Mouse (Mus musculus) liver, embryonic 14.5 days (tissue): ENCODE results near the gene Gm20481. TPM values are rescaled to one million over a fixed set of nuclear protein-coding genes. Genes with fewer than 3 reads are reported as not detected.

ENCODE experiments used
- ATAC-seq: fragments of 200-750 bp; cut with Nextera tagmentation; 2 replicates; pipeline ENCODE4 v1.8.0; 2017; ENCODE audit warnings: moderate number of reproducible peaks, mild to moderate bottlenecking, moderate library complexity; ENCODE audit not compliant: insufficient read depth
- DNase-seq, 3 experiments: peaks; one replicate each; pipeline ENCODE4 v3.0.0-alpha.2; 2012 to 2013; ENCODE audit warnings: low read depth in 3 of 3, low spot score in 3 of 3
- H3K27ac ChIP-seq: fragments of 300-500 bp; sonication (generic); 2 replicates; pipeline ENCODE4 v1.5.1; 2014; ENCODE audit warnings: moderate library complexity, mild to moderate bottlenecking, control low read depth, inconsistent platforms
- H3K27me3 ChIP-seq: fragments of 300-500 bp; sonication (generic); 2 replicates; pipeline ENCODE4 v1.6.1; 2014; ENCODE audit warnings: mild to moderate bottlenecking, low read length, moderate library complexity; ENCODE audit not compliant: control insufficient read depth, insufficient read depth
- H3K36me3 ChIP-seq: fragments of 300-500 bp; sonication (generic); replicated peaks from 2 replicates; pipeline ENCODE4 v1.6.1; 2014; ENCODE audit warnings: low read depth; ENCODE audit not compliant: control insufficient read depth, insufficient read depth
- H3K4me1 ChIP-seq, 2 experiments: fragments of 200-500 bp in 1 of 2; fragments of 300-500 bp in 1 of 2; sonication (generic) in 1 of 2; replicated peaks; 2 replicates each; pipeline ENCODE4 v1.6.1; 2012 to 2014; ENCODE audit warnings: antibody characterized with exemption in 1 of 2, inconsistent platforms in 1 of 2, low read length in 1 of 2; ENCODE audit not compliant: control insufficient read depth in 2 of 2, insufficient read depth in 2 of 2
- H3K4me2 ChIP-seq: fragments of 300-500 bp; sonication (generic); 2 replicates; pipeline ENCODE4 v1.6.1; 2014; ENCODE audit warnings: low read depth, mild to moderate bottlenecking, control low read depth, moderate library complexity
- H3K4me3 ChIP-seq, 2 experiments: fragments of 200-500 bp in 1 of 2; fragments of 300-500 bp in 1 of 2; sonication (generic) in 1 of 2; 2 replicates each; pipeline ENCODE4 v1.5.1; 2012 to 2014; ENCODE audit warnings: low read depth in 2 of 2, low read length in 2 of 2, mild to moderate bottlenecking in 2 of 2, control low read depth in 1 of 2, inconsistent platforms in 1 of 2, moderate library complexity in 1 of 2; ENCODE audit not compliant: insufficient read depth in 1 of 2
- H3K9ac ChIP-seq: fragments of 300-500 bp; sonication (generic); replicated peaks from 2 replicates; pipeline ENCODE4 v1.6.1; 2014; ENCODE audit warnings: mild to moderate bottlenecking, control low read depth, moderate library complexity
- H3K9me3 ChIP-seq: fragments of 300-500 bp; sonication (generic); 2 replicates; pipeline ENCODE4 v1.6.1; 2016; ENCODE audit warnings: low read length, mixed read lengths; ENCODE audit not compliant: control insufficient read depth
- CTCF ChIP-seq: IDR thresholded peaks from 2 replicates; pipeline ENCODE4 v1.5.1; 2016; ENCODE audit warnings: antibody characterized with exemption, low read depth, control low read depth
- EP300 ChIP-seq: IDR thresholded peaks from 2 replicates; pipeline ENCODE4 v1.6.1; 2016; ENCODE audit warnings: antibody characterized with exemption, low read depth
- WGBS: fragments of 180-500 bp; shearing (Covaris S2); extraction: QIAGEN DNeasy Blood & Tissue Kit; methylation state at CpG from one replicate; pipeline ENCODE4 v1.1.7; 2014; ENCODE audit not compliant: insufficient replicate concordance; 5-methylcytosine and 5-hydroxymethylcytosine counted together
- polyA plus RNA-seq, 2 experiments: library from polyadenylated mRNA; depleted of rRNA in 1 of 2; stranded (reverse) in 1 of 2; unstranded in 1 of 2; fragments of >200 nt; fragmentation: Nextera tagmentation in 1 of 2; extraction: Ambion mirVana in 1 of 2; gene quantifications; 2 replicates each; pipeline versions ENCODE4 v1.2.1 to v1.2.3; 2012 to 2014

The Gm20481 gene
- polyA plus RNA-seq, 2 experiments, result not detected

DNA sequence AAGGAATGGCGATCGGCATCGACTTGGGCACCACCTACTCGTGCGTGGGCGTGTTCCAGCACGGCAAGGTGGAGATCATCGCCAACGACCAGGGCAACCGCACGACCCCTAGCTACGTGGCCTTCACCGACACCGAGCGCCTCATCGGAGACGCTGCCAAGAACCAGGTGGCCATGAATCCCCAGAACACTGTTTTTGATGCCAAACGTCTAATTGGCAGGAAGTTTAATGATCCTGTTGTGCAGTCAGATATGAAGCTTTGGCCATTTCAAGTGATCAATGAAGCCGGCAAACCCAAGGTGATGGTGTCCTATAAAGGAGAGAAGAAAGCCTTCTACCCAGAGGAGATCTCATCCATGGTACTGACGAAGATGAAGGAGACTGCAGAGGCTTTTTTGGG, 7.3 kb downstream of the Gm20481 start:
- H3K27me3 ChIP-seq, result peaks cover 7% of the 10 kb centered on the region
- ATAC-seq (no peak), DNase-seq (no peak)
- no peaks in the 10 kb centered on the region for H3K36me3 ChIP-seq
- 83% methylated on average over 20 of the region's 20 CpGs for WGBS
- TF ChIP-seq EP300 (no peak), CTCF (no peak)
- no peaks in the 10 kb centered on the region for H3K9me3 ChIP-seq
- H3K4me3 ChIP-seq, result no peak overlapping the region
- H3K4me2 ChIP-seq, result no peak overlapping the region
- H3K9ac ChIP-seq, result no peak overlapping the region
- peaks cover 2 to 11% of the 10 kb centered on the region in 2 experiments for H3K4me1 ChIP-seq
- H3K27ac ChIP-seq, result no peak overlapping the region

- H3K4me2 ChIP-seq, result no peak overlapping the region
Observed at GRCm38 (mm10) chr17:34978239-34978638, 8.5 kb downstream of the Gm20481 start.

DNA sequence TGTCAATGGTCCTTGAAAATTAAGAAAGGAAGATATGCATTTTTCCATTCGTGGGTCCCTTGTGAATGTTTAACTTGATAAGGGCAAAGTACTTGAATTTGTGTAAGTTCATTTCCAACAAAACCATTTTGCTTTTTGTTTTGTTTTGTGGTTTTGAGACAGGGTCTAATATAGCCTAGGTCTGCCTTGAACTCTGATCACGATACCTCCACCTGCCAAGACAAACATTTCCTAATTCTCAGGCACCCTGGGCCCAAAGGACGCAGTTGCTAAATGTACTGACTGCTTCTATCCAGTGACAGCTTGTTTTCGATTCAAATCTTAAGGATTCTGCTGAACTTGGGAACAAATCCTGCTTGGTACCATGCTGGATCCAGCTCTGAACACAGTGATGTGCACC, 9.9 kb downstream of the Gm20481 start:
- Histone ChIP-seq H3K27me3 (no peaks in the 10 kb centered on the region), H3K9ac (no peak overlapping the region), H3K4me2 (no peak overlapping the region), H3K9me3 (no peaks in the 10 kb centered on the region), H3K4me3 (no peak overlapping the region), H3K27ac (no peak overlapping the region), H3K4me1 (peaks cover 3 to 14% of the 10 kb centered on the region in 2 experiments; a peak in 3 of 4 replicates), H3K36me3 (peaks cover 2% of the 10 kb centered on the region)
- WGBS, result 70% methylated on average over 4 of the region's 4 CpGs
- no peak for TF ChIP-seq EP300
- TF ChIP-seq CTCF, result no peak
- ATAC-seq (no peak), DNase-seq (no peak)

More at GRCm38 (mm10) chr17:34978239-34978638, 8.5 kb downstream of the Gm20481 start:
- Histone ChIP-seq H3K9me3 (no peaks in the 10 kb centered on the region), H3K9ac (no peak overlapping the region), H3K36me3 (no peaks in the 10 kb centered on the region), H3K4me3 (no peak overlapping the region), H3K4me1 (peaks cover 2 to 11% of the 10 kb centered on the region in 2 experiments; a peak in 3 of 4 replicates), H3K27ac (no peak overlapping the region), H3K27me3 (no peaks in the 10 kb centered on the region; the same call in 1 of the 2 replicates)
- ATAC-seq (no peak), DNase-seq (no peak)
- TF ChIP-seq CTCF (no peak), EP300 (no peak)
- 84% methylated on average over 27 of the region's 27 CpGs for WGBS

DNA sequence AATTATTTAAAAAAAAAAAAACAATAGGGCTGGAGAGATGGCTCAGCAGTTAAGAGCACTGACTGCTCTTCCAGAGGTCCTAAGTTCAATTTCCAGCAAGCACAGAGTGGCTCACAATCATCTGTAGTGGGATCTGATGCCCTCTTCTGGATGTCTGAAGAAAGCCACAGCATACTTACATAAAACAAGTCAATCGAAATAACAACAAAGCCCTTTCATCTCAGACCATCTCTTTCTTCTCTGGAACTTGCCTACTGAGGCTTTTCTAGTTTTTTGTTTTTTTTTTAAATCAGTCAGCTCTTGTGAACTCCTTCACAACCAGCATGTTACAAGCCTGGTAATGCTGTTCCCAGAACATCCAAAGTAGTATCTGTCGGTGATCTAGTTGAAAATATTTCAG, 10.9 kb downstream of the Gm20481 start:
- peaks cover 7 to 18% of the 10 kb centered on the region in 2 experiments; a peak in 3 of 4 replicates for H3K4me1 ChIP-seq
- ATAC-seq (no peak), DNase-seq (peak in 1 of 3 experiments; percentile 57)
- H3K4me2 ChIP-seq, result peak overlapping the region; percentile 95
- H3K4me3 ChIP-seq, result peak overlapping the region; percentile 62 to 91
- no peaks in the 10 kb centered on the region for H3K9me3 ChIP-seq
- 9% methylated on average over 2 of the region's 2 CpGs for WGBS
- TF ChIP-seq EP300 (no peak), CTCF (peak; percentile 68)
- H3K27me3 ChIP-seq, result no peaks in the 10 kb centered on the region
- H3K9ac ChIP-seq, result peak overlapping the region; percentile 95
- peaks cover 11% of the 10 kb centered on the region for H3K36me3 ChIP-seq
- peak overlapping the region; percentile 90 for H3K27ac ChIP-seq

DNA sequence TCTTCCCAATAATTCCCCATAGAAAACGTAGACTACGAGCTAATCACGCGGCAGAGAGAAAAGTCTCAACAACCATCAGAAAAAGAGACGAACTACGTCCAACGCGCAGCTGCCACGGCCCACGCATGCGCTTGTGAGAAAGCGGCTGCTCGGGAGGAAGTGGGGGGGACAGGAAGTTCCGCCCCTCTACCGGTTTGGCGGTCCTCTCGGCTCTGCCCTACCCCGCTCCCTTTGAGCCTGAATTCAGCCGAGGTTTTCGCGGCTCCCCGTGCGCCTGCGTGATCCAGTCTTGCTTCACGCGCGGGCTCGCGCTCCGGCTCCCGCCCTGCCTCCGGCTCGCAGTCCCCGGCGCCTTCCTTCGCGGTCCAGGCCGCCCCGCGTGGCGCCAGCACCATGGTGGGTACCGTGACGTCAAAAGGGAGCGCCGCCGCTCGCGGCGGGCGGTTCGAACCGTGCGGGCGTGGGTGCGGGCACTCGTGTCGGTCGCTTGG, 12.0 kb downstream of the Gm20481 start, which contains the start of gene Lsm2:
Lsm2 (plus strand) TSS at position 173 of the 491 bp plus-strand sequence.
- TF ChIP-seq EP300 (no peak), CTCF (no peak)
- Histone ChIP-seq H3K27ac (peak within 1 kb of the TSS; percentile 90), H3K9ac (peak within 1 kb of the TSS; percentile 95), H3K9me3 (no peaks in the 10 kb centered on the region), H3K4me1 (peaks cover 7 to 18% of the 10 kb centered on the region in 2 experiments; a peak in 3 of 4 replicates), H3K4me2 (peak within 1 kb of the TSS; percentile 95), H3K36me3 (peaks cover 22% of the 10 kb centered on the region), H3K4me3 (peak within 1 kb of the TSS; percentile 91 to 93), H3K27me3 (no peaks in the 10 kb centered on the region)
- DNase-seq (peak; percentile 85 to 87 (median 86)), ATAC-seq (peak; percentile 94)
- WGBS, result under 1% methylated on average over 58 of the region's 58 CpGs
